Mouse (Mus musculus) limb, embryonic 13.5 days (tissue): ENCODE data around the gene Adcy7. TPM values are rescaled to one million over a fixed set of nuclear protein-coding genes. Genes with fewer than 3 reads are reported as not detected.

ENCODE experiments used
- polyA plus RNA-seq: library from polyadenylated mRNA; unstranded; fragments of >200 nt; fragmentation: Nextera tagmentation; extraction: Ambion mirVana; gene quantifications from 2 replicates; pipeline ENCODE4 v1.2.1, GENCODE M21; 2015

Gene Adcy7
- polyA plus RNA-seq, 1 experiment from 2014 or later = 5.1 TPM

Other genes with a start within 250 kb of the Adcy7 start
- gene Cnep1r1, start 153.6 kb upstream of the Adcy7 start, polyA plus RNA-seq = 63.8 and 65.0 TPM in 2 replicates
- gene Heatr3, start 134.5 kb upstream of the Adcy7 start, polyA plus RNA-seq = 51.3 and 52.0 TPM in 2 replicates
- gene Tent4b, start 73.2 kb upstream of the Adcy7 start, polyA plus RNA-seq = 8.5 and 8.7 TPM in 2 replicates
- gene Brd7, start 89.8 kb downstream of the Adcy7 start, polyA plus RNA-seq = 85.3 and 86.1 TPM in 2 replicates
- gene Nkd1, start 249.0 kb downstream of the Adcy7 start, polyA plus RNA-seq = 58.4 and 64.2 TPM in 2 replicates